8 mouse cellular contexts compared by ENCODE assay signal in genomic region chr16:13667878-13668343, GRCm38 (mm10). TPM values are rescaled to one million over a fixed set of nuclear protein-coding genes. Genes with fewer than 3 reads are reported as not detected.
DNase-seq lines count a peak whose midpoint lies in the region; ATAC-seq and TF ChIP-seq lines count a peak whose summit lies in the region.

Gene Parn, minus strand, starts transcription at chr16:13668170.

- H3K4me1 ChIP-seq in hindbrain, embryonic 14.5 days (replicated peaks; ENCODE audit: control insufficient read depth, insufficient read depth, low read length): peaks cover 13% of the 10 kb centered on the region

- ATAC-seq in Patski: peak; percentile 65
- ATAC-seq in hindbrain, embryonic 14.5 days (ENCODE audit: low FRiP score): peak; percentile 90

- WGBS in hindbrain, embryonic 14.5 days: under 1% methylated on average over 35 of the region's 35 CpGs

- no peaks in the 10 kb centered on the region for H3K9me3 ChIP-seq in hindbrain, embryonic 14.5 days (ENCODE audit: control insufficient read depth, low read length)

- no peak for TF ChIP-seq CTCF in Patski (IDR thresholded peaks at IDR 0.05)

- H3K27me3 ChIP-seq in Patski: no peaks in the 10 kb centered on the region
- H3K27me3 ChIP-seq in hindbrain, embryonic 14.5 days (ENCODE audit: control insufficient read depth, insufficient read depth, low read length): no peaks in the 10 kb centered on the region

- no peak for DNase-seq in Patski (ENCODE audit: low read depth, low spot score)
- peak; percentile 94 to 95 for DNase-seq in cerebellum, postnatal 14 days
- DNase-seq in frontal cortex, postnatal 25 days (ENCODE audit: low spot score in 2 of 2): peak; percentile 86 to 88
- DNase-seq in hindbrain, embryonic 14.5 days (ENCODE audit: low spot score): peak; percentile 94
- peak; percentile 95 for DNase-seq in layer of hippocampus, postnatal 36 days
- DNase-seq in lung, postnatal 36 days: peak; percentile 96
- peak; percentile 94 for DNase-seq in retina, postnatal 1 day
- DNase-seq in urinary bladder, adult 18-20 months (ENCODE audit: low spot score in 2 of 2): peak; percentile 90

- H3K4me3 ChIP-seq in hindbrain, embryonic 14.5 days (replicated peaks; ENCODE audit: low read length): peak within 1 kb of the TSS; percentile 49

- peaks cover 25% of the 10 kb centered on the region; the same call in 1 of the 2 replicates for H3K36me3 ChIP-seq in hindbrain, embryonic 14.5 days (replicated peaks; ENCODE audit: control insufficient read depth, insufficient read depth)

- CTCF ChIA-PET in Patski (lab: Charles Lee): interaction anchor here (2.0 kb wide), 1 partner anchor 11 kb away, joined by 6 read pairs; no protein-coding TSS in a partner anchor

- POLR2A ChIA-PET in Patski (lab: Charles Lee): interaction anchor here (0.6 to 1.0 kb wide), 3 partner anchors 49 to 143 kb away, joined by 3 read pairs; no protein-coding TSS in a partner anchor

- peak within 1 kb of the TSS; percentile 77 for H3K27ac ChIP-seq in hindbrain, embryonic 14.5 days

- in situ Hi-C loops in Patski (cut with MboI; ENCODE audit: low pct_unique_long_range_greater_than_20kb): no loop called here

- H3K9ac ChIP-seq in hindbrain, embryonic 14.5 days: peak within 1 kb of the TSS; percentile 72

- H3K4me2 ChIP-seq in hindbrain, embryonic 14.5 days (replicated peaks): peak within 1 kb of the TSS; percentile 77

RNA-seq across cellular contexts. Expression of gene Parn, which starts in this region (rescaled TPM):
- 34.3 TPM for polyA plus RNA-seq in Patski (2021)
- 27.9 and 30.6 TPM in 2 replicates for polyA plus RNA-seq in hindbrain, embryonic 14.5 days (2014; fragmentation: Nextera tagmentation; extraction: Ambion mirVana)
- 10 to 100 TPM; 24.2 to 25.4 TPM for total RNA-seq in layer of hippocampus, postnatal 36 days (2021)
